Mouse (Mus musculus) limb, embryonic 14.5 days (tissue): ENCODE measurements around the gene Cltrn. TPM values are rescaled to one million over a fixed set of nuclear protein-coding genes. Genes with fewer than 3 reads are reported as not detected.

Experiments
- ATAC-seq: fragments of 200-750 bp; cut with Nextera tagmentation; 2 replicates; pipeline ENCODE4 v1.8.0; 2017; ENCODE audit warnings: low read depth, moderate number of reproducible peaks, moderate TSS enrichment; ENCODE audit not compliant: low FRiP score
- DNase-seq: peaks from one replicate; pipeline ENCODE4 v3.0.0-alpha.2; 2015; ENCODE audit warnings: low spot score
- H3K27ac ChIP-seq: fragments of 300-500 bp; sonication (generic); replicated peaks from 2 replicates; pipeline ENCODE4 v1.5.1; 2014; ENCODE audit warnings: low read depth, mild to moderate bottlenecking, low read length, moderate library complexity, mixed read lengths
- H3K27me3 ChIP-seq: fragments of 300-500 bp; sonication (generic); 2 replicates; pipeline ENCODE4 v1.6.1; 2014; ENCODE audit warnings: low read length, mixed read lengths; ENCODE audit not compliant: control insufficient read depth, insufficient read depth
- H3K36me3 ChIP-seq: fragments of 300-500 bp; sonication (generic); 2 replicates; pipeline ENCODE4 v1.6.1; 2014; ENCODE audit warnings: mild to moderate bottlenecking, low read length, moderate library complexity, mixed read lengths; ENCODE audit not compliant: control insufficient read depth, insufficient read depth
- H3K4me1 ChIP-seq: fragments of 300-500 bp; sonication (generic); 2 replicates; pipeline ENCODE4 v1.6.1; 2014; ENCODE audit warnings: antibody characterized with exemption, low read length, mixed read lengths; ENCODE audit not compliant: control insufficient read depth, insufficient read depth
- H3K4me2 ChIP-seq: fragments of 300-500 bp; sonication (generic); replicated peaks from 2 replicates; pipeline ENCODE4 v1.6.1; 2014; ENCODE audit warnings: low read depth, mild to moderate bottlenecking, low read length, moderate library complexity; ENCODE audit not compliant: severe bottlenecking
- H3K4me3 ChIP-seq: fragments of 300-500 bp; sonication (generic); replicated peaks from 2 replicates; pipeline ENCODE4 v1.5.1; 2014; ENCODE audit warnings: low read length
- H3K9ac ChIP-seq: fragments of 300-500 bp; sonication (generic); 2 replicates; pipeline ENCODE4 v1.6.1; 2014; ENCODE audit warnings: mild to moderate bottlenecking, low read depth, low read length, moderate library complexity; ENCODE audit not compliant: severe bottlenecking
- H3K9me3 ChIP-seq: fragments of 300-500 bp; sonication (generic); 2 replicates; pipeline ENCODE4 v1.6.1; 2016; ENCODE audit warnings: low read length; ENCODE audit not compliant: control insufficient read depth
- POLR2A ChIP-seq: fragments of 200-500 bp; IDR thresholded peaks from 2 replicates; pipeline ENCODE4 v1.8.0; 2012; ENCODE audit warnings: inconsistent platforms, mild to moderate bottlenecking, moderate library complexity, borderline replicate concordance; ENCODE audit not compliant: insufficient read depth, insufficient read length; ENCODE audit errors: extremely low read depth
- WGBS: fragments of 180-500 bp; shearing (Covaris S2); extraction: QIAGEN DNeasy Blood & Tissue Kit; methylation state at CpG from one replicate; pipeline ENCODE4 v1.1.7; 2014; 5-methylcytosine and 5-hydroxymethylcytosine counted together
- polyA plus RNA-seq, 2 experiments: library from polyadenylated mRNA; depleted of rRNA in 1 of 2; stranded (reverse) in 1 of 2; unstranded in 1 of 2; fragments of >200 nt; fragmentation: Nextera tagmentation in 1 of 2; extraction: Ambion mirVana in 1 of 2; gene quantifications; 2 replicates each; pipeline versions ENCODE4 v1.2.1 to v1.2.3; 2012 to 2014

The Cltrn gene
- polyA plus RNA-seq, 2 experiments = 0.10 to 0.21 TPM

DNA sequence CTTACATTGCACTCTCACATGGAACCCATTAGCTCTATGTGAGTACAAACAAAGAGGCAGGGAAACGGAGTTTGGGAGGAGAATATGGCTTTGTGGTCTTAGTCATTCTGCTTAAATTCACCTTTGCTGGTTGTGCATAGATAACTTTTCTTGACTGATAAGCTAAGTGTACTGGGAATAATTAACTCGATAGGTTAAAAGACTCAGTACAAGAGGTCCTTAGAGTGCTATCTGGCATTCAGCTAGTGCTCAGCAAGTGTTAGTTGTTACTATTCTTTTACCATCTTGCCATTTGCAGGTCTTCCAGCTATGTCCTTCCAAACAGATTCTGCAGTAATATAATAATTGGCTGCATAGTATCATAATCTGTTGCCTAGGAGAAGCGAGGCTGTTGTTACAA is 22.5 kb downstream of the Cltrn start:
- Histone ChIP-seq H3K4me3 (no peak overlapping the region), H3K9ac (no peak overlapping the region), H3K27ac (no peak overlapping the region), H3K9me3 (no peaks in the 10 kb centered on the region), H3K36me3 (no peaks in the 10 kb centered on the region), H3K4me1 (no peaks in the 10 kb centered on the region), H3K27me3 (no peaks in the 10 kb centered on the region), H3K4me2 (no peak overlapping the region)
- ATAC-seq (no peak), DNase-seq (no peak)
- TF ChIP-seq POLR2A = no peak
- 80% methylated on average over 3 of the region's 3 CpGs for WGBS

DNA sequence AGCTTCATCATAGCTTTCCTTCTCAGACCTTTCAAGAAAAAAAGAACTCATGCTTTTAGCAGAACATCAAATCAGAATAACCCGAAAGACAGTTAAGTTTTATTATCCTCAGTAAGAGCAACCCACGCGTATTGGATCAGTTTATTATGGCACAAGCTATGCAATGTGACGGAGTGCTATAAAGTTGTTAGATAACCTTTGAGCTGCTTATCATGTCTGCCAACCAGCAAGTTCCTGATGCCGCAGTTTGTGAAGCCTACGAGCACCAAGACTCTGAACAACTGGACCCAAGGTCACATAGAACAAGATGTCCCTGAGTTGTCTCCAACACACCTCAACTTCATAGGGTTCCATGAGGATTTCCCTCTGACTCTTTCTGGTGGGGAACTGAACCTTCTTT is 25.1 kb downstream of the Cltrn start:
- DNase-seq (no peak), ATAC-seq (no peak)
- no peak overlapping the region for H3K9ac ChIP-seq
- no peaks in the 10 kb centered on the region for H3K4me1 ChIP-seq
- TF ChIP-seq POLR2A = no peak
- H3K4me3 ChIP-seq = no peak overlapping the region
- H3K36me3 ChIP-seq = no peaks in the 10 kb centered on the region
- WGBS = 86% methylated on average over 6 of the region's 6 CpGs
- H3K4me2 ChIP-seq = no peak overlapping the region
- no peak overlapping the region for H3K27ac ChIP-seq
- H3K27me3 ChIP-seq = no peaks in the 10 kb centered on the region
- no peaks in the 10 kb centered on the region for H3K9me3 ChIP-seq

DNA sequence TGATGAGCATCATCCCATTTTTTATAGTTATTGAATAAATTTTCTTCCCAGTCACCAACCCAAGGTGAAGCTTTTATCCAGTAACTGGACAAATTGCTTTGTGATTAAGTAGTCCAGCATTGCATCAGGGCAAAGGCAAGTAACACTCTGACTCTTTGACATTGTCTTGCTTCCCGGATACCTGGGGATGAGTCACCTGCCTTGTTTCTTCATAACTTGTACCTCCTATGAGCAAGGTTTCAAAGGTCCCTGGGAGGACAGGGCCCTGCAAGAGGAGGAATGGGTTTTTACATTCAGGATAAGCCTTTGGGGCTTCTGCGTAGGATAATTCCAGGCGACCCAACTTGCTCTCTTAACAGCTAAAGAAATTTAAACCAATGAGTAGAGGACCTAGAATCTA is 35.3 kb downstream of the Cltrn start:
- DNase-seq (no peak), ATAC-seq (no peak)
- WGBS = 77% methylated on average over 3 of the region's 3 CpGs
- no peak overlapping the region for H3K27ac ChIP-seq
- no peaks in the 10 kb centered on the region for H3K4me1 ChIP-seq
- H3K27me3 ChIP-seq = no peaks in the 10 kb centered on the region
- TF ChIP-seq POLR2A = no peak
- no peak overlapping the region for H3K4me2 ChIP-seq
- no peaks in the 10 kb centered on the region for H3K36me3 ChIP-seq
- H3K9ac ChIP-seq = no peak overlapping the region
- H3K9me3 ChIP-seq = no peaks in the 10 kb centered on the region
- H3K4me3 ChIP-seq = no peak overlapping the region

DNA sequence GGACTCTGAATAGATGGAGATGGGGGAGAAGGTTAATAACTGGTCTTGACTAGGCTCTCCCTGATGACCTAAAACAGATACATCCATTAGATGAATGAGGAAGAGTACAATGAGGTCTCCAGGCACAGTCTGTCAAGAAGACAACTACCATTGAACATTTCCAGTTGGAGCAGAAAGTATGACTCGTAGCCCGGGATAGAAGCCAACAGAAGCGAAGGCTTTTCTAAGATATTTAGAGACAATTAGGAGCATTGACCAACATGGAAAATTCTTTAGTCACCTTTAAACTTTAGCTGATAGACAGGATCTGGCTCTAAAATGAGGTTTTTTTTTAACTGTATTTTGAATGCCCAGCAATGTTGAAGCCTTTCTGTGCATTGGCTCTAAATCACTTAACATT is 44.9 kb downstream of the Cltrn start:
- 95% methylated on average over 3 of the region's 3 CpGs for WGBS

DNA sequence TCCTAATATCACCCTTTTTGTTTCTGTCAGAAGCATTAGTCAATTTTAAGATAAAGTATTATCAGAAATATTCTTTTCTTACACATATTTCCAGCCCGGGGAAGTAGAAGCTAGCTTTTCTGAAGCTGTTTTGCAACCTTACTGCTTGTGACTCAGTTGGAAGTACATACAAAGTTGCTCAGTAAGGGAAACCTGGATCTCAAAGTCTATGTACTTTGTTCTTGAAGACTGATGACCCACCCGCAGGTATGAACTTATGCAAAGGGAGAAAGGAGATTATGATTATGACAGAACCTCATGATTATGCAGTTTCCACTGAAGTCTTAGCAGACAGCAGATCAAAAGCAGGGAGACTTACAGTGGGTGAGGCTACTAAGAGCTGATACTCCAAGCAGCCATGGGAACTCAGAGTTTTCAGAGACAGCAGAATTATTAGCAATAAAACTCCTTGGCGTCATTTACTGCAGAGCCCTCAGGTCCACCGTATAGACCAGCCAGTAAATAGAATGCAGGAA is 46.7 kb downstream of the Cltrn start:
- Histone ChIP-seq H3K36me3 (no peaks in the 10 kb centered on the region), H3K4me2 (no peak overlapping the region), H3K4me1 (no peaks in the 10 kb centered on the region), H3K9ac (no peak overlapping the region), H3K27ac (no peak overlapping the region), H3K27me3 (no peaks in the 10 kb centered on the region), H3K9me3 (no peaks in the 10 kb centered on the region), H3K4me3 (no peak overlapping the region)
- DNase-seq (no peak), ATAC-seq (no peak)
- 69% methylated on average over 4 of the region's 4 CpGs for WGBS
- no peak for TF ChIP-seq POLR2A

More for the DNA sequence above, 44.9 kb downstream of the Cltrn start:
- no peak overlapping the region for H3K9ac ChIP-seq
- DNase-seq (no peak), ATAC-seq (no peak)
- no peak for TF ChIP-seq POLR2A
- no peak overlapping the region for H3K4me2 ChIP-seq
- H3K36me3 ChIP-seq = no peaks in the 10 kb centered on the region
- no peaks in the 10 kb centered on the region for H3K9me3 ChIP-seq
- no peak overlapping the region for H3K27ac ChIP-seq
- no peaks in the 10 kb centered on the region for H3K4me1 ChIP-seq
- H3K4me3 ChIP-seq = no peak overlapping the region
- no peaks in the 10 kb centered on the region for H3K27me3 ChIP-seq

DNA sequence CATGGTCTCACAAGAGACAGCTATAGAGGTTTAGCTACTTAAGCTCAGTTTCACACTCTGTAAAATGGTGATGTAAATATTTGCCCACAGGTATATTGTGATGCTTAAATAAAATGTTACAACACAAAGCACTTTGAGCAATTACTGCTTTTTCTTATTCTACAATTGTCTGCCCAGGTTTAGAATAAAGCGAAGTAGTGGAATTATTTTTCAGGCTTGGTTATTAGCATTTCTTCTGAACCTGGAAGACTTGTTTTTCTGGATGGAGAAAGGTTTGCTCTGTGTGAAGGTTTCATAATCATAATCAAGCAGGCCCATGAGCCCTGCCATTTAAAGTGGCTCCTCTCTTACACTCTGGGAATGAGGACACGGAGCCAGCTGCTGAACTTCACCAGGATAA is 50.4 kb downstream of the Cltrn start, which contains the start of gene Ace2:
TSS of gene Ace2 (plus strand) at position 301 of the 400 bp plus-strand sequence.
- 83% methylated on average over 2 of the region's 2 CpGs for WGBS
- Histone ChIP-seq H3K4me2 (no peak within 1 kb of the TSS), H3K27ac (no peak within 1 kb of the TSS), H3K4me3 (no peak within 1 kb of the TSS), H3K36me3 (no peaks in the 10 kb centered on the region), H3K9me3 (no peaks in the 10 kb centered on the region), H3K4me1 (no peaks in the 10 kb centered on the region), H3K9ac (no peak within 1 kb of the TSS), H3K27me3 (no peaks in the 10 kb centered on the region)
- DNase-seq (no peak), ATAC-seq (no peak)
- no peak for TF ChIP-seq POLR2A
